Mouse (Mus musculus): ENCODE results near the gene Rtf2.

- TF ChIP-seq CTCF (IDR thresholded peaks at IDR 0.05): no peak
- no peak for TF ChIP-seq EP300 (IDR thresholded peaks at IDR 0.05)
Observed at GRCm38 (mm10) chr2:172404239-172404638, 36.1 kb upstream of the Rtf2 start.
